ENCODE assay signal across 8 mouse cellular contexts in the genomic region with DNA sequence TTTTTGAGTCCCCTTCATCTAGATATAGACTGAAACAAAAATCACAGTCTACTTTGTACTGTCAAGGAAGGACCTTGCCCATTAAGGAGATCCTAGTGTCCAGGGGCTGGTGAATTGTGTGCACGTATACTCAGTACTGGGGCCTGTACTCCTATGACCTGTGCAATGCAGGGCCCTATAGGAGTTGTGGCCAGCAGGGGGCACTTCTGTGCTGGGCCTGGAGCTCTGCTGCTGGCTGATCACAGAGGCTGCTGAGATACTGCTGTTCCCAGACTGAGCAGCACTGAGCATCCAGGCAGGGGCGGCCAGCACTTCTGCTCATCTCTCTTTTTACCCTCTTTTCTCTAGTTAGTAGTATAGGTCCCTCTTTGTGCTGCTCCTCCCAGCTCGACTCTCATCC. TPM values are rescaled to one million over a fixed set of nuclear protein-coding genes. Genes with fewer than 3 reads are reported as not detected.
DNase-seq lines count a peak whose midpoint lies in the region; ATAC-seq and TF ChIP-seq lines count a peak whose summit lies in the region.

No protein-coding gene starts in this region.

- no peak for TF ChIP-seq POLR2A in ES-Bruce4 (IDR thresholded peaks at IDR 0.05; ENCODE audit: insufficient read depth, low read length)

- ATAC-seq in hindbrain, embryonic 12.5 days (ENCODE audit: low FRiP score) = peak; percentile 95
- ATAC-seq in lung, postnatal 0 days = peak; percentile 78

- H3K9me3 ChIP-seq in ES-Bruce4 (replicated peaks; ENCODE audit: control insufficient read depth, insufficient read depth, low read length, poor library complexity, severe bottlenecking) = no peaks in the 10 kb centered on the region
- no peaks in the 10 kb centered on the region for H3K9me3 ChIP-seq in hindbrain, embryonic 12.5 days (replicated peaks)
- no peaks in the 10 kb centered on the region for H3K9me3 ChIP-seq in lung, postnatal 0 days (ENCODE audit: low read length)

- no peak for TF ChIP-seq EP300 in ES-Bruce4 (IDR thresholded peaks at IDR 0.05; ENCODE audit: insufficient read depth, low read depth, low read length)
- no peak for TF ChIP-seq EP300 in lung, postnatal 0 days (IDR thresholded peaks at IDR 0.05)

- 23% methylated on average over 3 of the region's 3 CpGs for WGBS in hindbrain, embryonic 12.5 days
- 27% methylated on average over 3 of the region's 3 CpGs for WGBS in lung, postnatal 0 days

- H3K36me3 ChIP-seq in ES-Bruce4 (ENCODE audit: control insufficient read depth, insufficient read depth, low read length, poor library complexity, severe bottlenecking) = no peaks in the 10 kb centered on the region
- no peaks in the 10 kb centered on the region for H3K36me3 ChIP-seq in hindbrain, embryonic 12.5 days
- H3K36me3 ChIP-seq in lung, postnatal 0 days (ENCODE audit: insufficient read depth, low read length) = no peaks in the 10 kb centered on the region

- no peaks in the 10 kb centered on the region for H3K27me3 ChIP-seq in ES-Bruce4 (ENCODE audit: control insufficient read depth, insufficient read depth, low read length, poor library complexity, severe bottlenecking)
- H3K27me3 ChIP-seq in hindbrain, embryonic 12.5 days = peaks cover 12% of the 10 kb centered on the region; the same call in 1 of the 2 replicates
- no peaks in the 10 kb centered on the region for H3K27me3 ChIP-seq in lung, postnatal 0 days (replicated peaks; ENCODE audit: insufficient read depth, low read length)

- TF ChIP-seq CTCF in ES-Bruce4 (IDR thresholded peaks at IDR 0.05; ENCODE audit: low read depth, low read length) = peak; percentile 83
- TF ChIP-seq CTCF in lung, postnatal 0 days (IDR thresholded peaks at IDR 0.05) = peak; percentile 96

- no peak overlapping the region for H3K9ac ChIP-seq in ES-Bruce4 (ENCODE audit: low read depth, poor library complexity, severe bottlenecking)
- H3K9ac ChIP-seq in hindbrain, embryonic 12.5 days = no peak overlapping the region
- no peak overlapping the region for H3K9ac ChIP-seq in lung, postnatal 0 days (replicated peaks; ENCODE audit: low read depth)

- no peak overlapping the region for H3K4me2 ChIP-seq in hindbrain, embryonic 12.5 days (replicated peaks)
- no peak overlapping the region for H3K4me2 ChIP-seq in lung, postnatal 0 days (replicated peaks; ENCODE audit: low read depth, low read length)

- no peak overlapping the region for H3K27ac ChIP-seq in ES-Bruce4 (ENCODE audit: insufficient read depth, low read length)
- H3K27ac ChIP-seq in hindbrain, embryonic 12.5 days = no peak overlapping the region
- H3K27ac ChIP-seq in lung, postnatal 0 days (ENCODE audit: low read length) = 0 out of 2 replicates have a peak overlapping the region, but pooled peaks have one; percentile 38

- no peak overlapping the region for H3K4me3 ChIP-seq in ES-Bruce4 (ENCODE audit: low read depth, low read length)
- no peak overlapping the region for H3K4me3 ChIP-seq in hindbrain, embryonic 12.5 days
- H3K4me3 ChIP-seq in lung, postnatal 0 days (ENCODE audit: low read depth, low read length) = no peak overlapping the region

- peak; percentile 80 for DNase-seq in cerebellum, adult 9-10 months
- peak; percentile 79 to 88 for DNase-seq in frontal cortex, postnatal 14 days (ENCODE audit: low spot score in 2 of 2)
- DNase-seq in layer of hippocampus, postnatal 14 days (ENCODE audit: low spot score in 2 of 2) = peak; percentile 85 to 92
- DNase-seq in lung, postnatal 0 days (ENCODE audit: low spot score) = peak; percentile 89
- DNase-seq in retina, postnatal 7 days (ENCODE audit: low read depth, low spot score) = peak; percentile 60
- peak; percentile 96 for DNase-seq in thymus, postnatal 4 days

- H3K4me1 ChIP-seq in ES-Bruce4 (ENCODE audit: control insufficient read depth, insufficient read depth, low read length) = no peaks in the 10 kb centered on the region
- H3K4me1 ChIP-seq in hindbrain, embryonic 12.5 days = peaks cover 2% of the 10 kb centered on the region; the same call in 1 of the 2 replicates
- no peaks in the 10 kb centered on the region for H3K4me1 ChIP-seq in lung, postnatal 0 days (ENCODE audit: insufficient read depth, low read depth, low read length)

RNA-seq across cellular contexts. Expression of a gene that starts 15.7 kb away (rescaled TPM):
- 1.5 and 3.9 TPM in 2 replicates for polyA plus RNA-seq in ES-Bruce4 (2011; ENCODE audit: insufficient read depth, insufficient read length, low read depth, missing spikeins)
- 3.5 and 4.1 TPM in 2 replicates for polyA plus RNA-seq in hindbrain, embryonic 12.5 days (2016; fragmentation: Nextera tagmentation; extraction: Ambion mirVana)
- total RNA-seq in layer of hippocampus, postnatal 14 days (2021) = 10 to 100 TPM; 46.3 to 46.7 TPM
- 1.1 and 1.3 TPM in 2 replicates for polyA plus RNA-seq in lung, postnatal 0 days (2015; fragmentation: Nextera tagmentation; extraction: Ambion mirVana)

RNA-seq across cellular contexts. Expression of a gene that starts 28.5 kb away (rescaled TPM):
- polyA plus RNA-seq in ES-Bruce4 (2011; ENCODE audit: insufficient read depth, insufficient read length, low read depth, missing spikeins) = not detected in 2 replicates
- polyA plus RNA-seq in hindbrain, embryonic 12.5 days (2016; fragmentation: Nextera tagmentation; extraction: Ambion mirVana) = 2.6 and 5.2 TPM in 2 replicates
- total RNA-seq in layer of hippocampus, postnatal 14 days (2021) = 1 to 10 TPM; 1.1 to 1.4 TPM
- polyA plus RNA-seq in lung, postnatal 0 days (2015; fragmentation: Nextera tagmentation; extraction: Ambion mirVana) = 0.36 and 0.76 TPM in 2 replicates

RNA-seq across cellular contexts. Expression of a gene that starts 33.7 kb away (rescaled TPM):
- polyA plus RNA-seq in ES-Bruce4 (2011; ENCODE audit: insufficient read depth, insufficient read length, low read depth, missing spikeins) = 17.5 and 17.8 TPM in 2 replicates
- polyA plus RNA-seq in hindbrain, embryonic 12.5 days (2016; fragmentation: Nextera tagmentation; extraction: Ambion mirVana) = 115 TPM in 2 replicates
- total RNA-seq in layer of hippocampus, postnatal 14 days (2021) = 10 to 100 TPM; 50.6 to 52.1 TPM
- 39.9 and 42.1 TPM in 2 replicates for polyA plus RNA-seq in lung, postnatal 0 days (2015; fragmentation: Nextera tagmentation; extraction: Ambion mirVana)

RNA-seq across cellular contexts. Expression of a gene that starts 35.7 kb away (rescaled TPM):
- not detected in 2 replicates for polyA plus RNA-seq in ES-Bruce4 (2011; ENCODE audit: insufficient read depth, insufficient read length, low read depth, missing spikeins)
- 6.1 and 9.0 TPM in 2 replicates for polyA plus RNA-seq in hindbrain, embryonic 12.5 days (2016; fragmentation: Nextera tagmentation; extraction: Ambion mirVana)
- total RNA-seq in layer of hippocampus, postnatal 14 days (2021) = 10 to 100 TPM; 12.7 to 14.7 TPM
- 50.6 and 52.3 TPM in 2 replicates for polyA plus RNA-seq in lung, postnatal 0 days (2015; fragmentation: Nextera tagmentation; extraction: Ambion mirVana)
